Mouse (Mus musculus): Measurements from ENCODE around the gene Olfr385.
"Not testable (repeated sequence)": the region's sequence is repeated elsewhere in the genome, so short reads cannot be mapped to it uniquely, and the experiment has no call there.

Gene Olfr385

DNA sequence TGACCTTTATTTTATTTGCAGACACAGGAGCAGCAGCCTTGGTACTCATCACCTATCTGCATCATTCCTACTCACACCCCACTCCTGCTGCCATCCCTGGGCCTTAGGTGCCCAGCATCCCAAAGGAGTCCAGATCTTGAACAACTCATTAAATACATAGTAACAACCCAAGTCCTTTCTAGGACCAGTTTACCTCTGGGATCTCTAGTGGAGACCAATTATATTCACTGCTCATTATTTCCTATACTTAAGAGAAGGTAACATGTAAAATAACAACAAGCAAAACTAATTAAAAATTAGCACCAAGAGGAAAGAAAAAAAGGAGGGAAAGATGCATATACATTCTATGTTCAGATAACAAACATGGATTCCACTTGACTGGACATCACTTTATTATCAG lies at the start of gene Olfr385:
TSS of gene Olfr385 (minus strand) at position 101 of the 400 bp plus-strand sequence.
- no peak for DNase-seq

GRCm38 (mm10) chr11:73598294-73598693 lies 5.5 kb upstream of the Olfr385 start, which contains the start of gene Olfr384:
TSS of gene Olfr384 (plus strand) at chr11:73598594.
- DNase-seq, result no peak

DNA sequence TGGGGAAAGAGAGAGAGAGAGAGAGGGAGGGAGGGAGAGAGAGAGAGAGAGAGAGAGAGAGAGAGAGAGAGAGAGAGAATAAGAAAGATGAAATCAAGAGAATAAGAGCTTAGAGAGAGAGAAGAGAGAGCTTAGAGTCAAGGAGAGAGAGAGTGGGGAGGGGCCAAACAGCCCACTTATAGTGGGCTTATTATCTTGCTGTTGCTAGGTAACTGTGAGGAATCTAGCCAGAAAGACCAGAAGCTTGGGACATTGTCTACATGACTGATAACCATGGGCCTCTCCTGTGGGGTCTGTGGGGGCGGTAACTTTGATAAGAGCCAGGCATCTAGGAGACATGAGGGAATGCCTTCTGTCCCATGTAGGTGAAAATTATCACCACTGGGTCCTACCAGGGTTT lies 9.6 kb downstream of the Olfr385 start:
- DNase-seq, result not testable (repeated sequence)

DNA sequence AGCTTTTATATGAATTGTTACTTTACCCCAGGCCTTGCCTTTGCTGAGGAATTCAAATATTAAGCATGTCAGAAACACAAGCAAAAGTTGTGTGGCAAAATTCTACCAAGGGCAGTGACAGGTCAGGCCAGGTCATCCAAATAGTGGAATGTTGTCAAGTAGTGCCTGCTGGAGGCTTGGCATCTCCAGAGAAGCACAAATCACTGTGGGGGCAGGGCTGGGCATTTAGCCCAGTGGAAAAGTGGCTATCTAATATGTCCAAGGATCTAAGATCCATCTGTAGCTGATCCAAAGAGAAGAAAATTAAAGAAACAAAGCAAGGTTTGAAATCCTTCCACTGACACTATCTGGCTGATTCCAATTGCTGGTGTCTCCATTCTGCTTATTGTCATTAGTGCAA lies 12.9 kb downstream of the Olfr385 start:
- peak; percentile 66 to 73 for DNase-seq

Measured in cerebellum, postnatal 10 days (tissue).